Mouse (Mus musculus) frontal cortex, adult (tissue): ENCODE results near the gene Ckb.
A peak's percentile ranks its signal among the peaks of the same experiment; 100 is the strongest.
"Not testable (repeated sequence)": the region's sequence is repeated elsewhere in the genome, so short reads cannot be mapped to it uniquely, and the experiment has no call there.

Experiments used
- ATAC-seq: cut with Nextera tagmentation; 2 replicates; pipeline ENCODE4 v1.9.2; 2017; ENCODE audit warnings: mild to moderate bottlenecking, moderate library complexity, mixed read lengths; ENCODE audit not compliant: low TSS enrichment

Ckb gene

GRCm38 (mm10) chr12:111672176-111672575 lies at the start of gene Ckb:
TSS of gene Ckb (minus strand) at chr12:111672338.
- peak; percentile 66 for ATAC-seq

- ATAC-seq: no peak
These were observed 48.1 kb upstream of the Ckb start for GRCm38 (mm10) chr12:111720222-111720621.

GRCm38 (mm10) chr12:111718656-111719055 lies 46.5 kb upstream of the Ckb start:
- peak; percentile 73 for ATAC-seq

- ATAC-seq: no peak
These were observed 44.4 kb upstream of the Ckb start for GRCm38 (mm10) chr12:111716505-111716904.

- not testable (repeated sequence) for ATAC-seq
These were observed 41.7 kb upstream of the Ckb start for GRCm38 (mm10) chr12:111713880-111714279.

GRCm38 (mm10) chr12:111713004-111713651 lies 41.0 kb upstream of the Ckb start, which contains the start of the genes Bag5 and Apopt1:
TSS of gene Bag5 (minus strand) at chr12:111713257.
TSS of gene Apopt1 (plus strand) at chr12:111713261.
- ATAC-seq: peak; percentile 87

GRCm38 (mm10) chr12:111712476-111712875 lies 40.3 kb upstream of the Ckb start:
- no peak for ATAC-seq

GRCm38 (mm10) chr12:111710091-111710490 lies 38.0 kb upstream of the Ckb start:
- no peak for ATAC-seq

- ATAC-seq: no peak
These were observed 36.0 kb upstream of the Ckb start for GRCm38 (mm10) chr12:111708181-111708580.

- ATAC-seq: 0 out of 2 replicates have a peak, but pooled peaks have one; percentile 1
These were observed 33.2 kb upstream of the Ckb start for GRCm38 (mm10) chr12:111705186-111705973.

- no peak for ATAC-seq
These were observed 32.5 kb upstream of the Ckb start for GRCm38 (mm10) chr12:111704609-111705008.

GRCm38 (mm10) chr12:111703301-111703700 lies 31.2 kb upstream of the Ckb start:
- ATAC-seq: no peak

GRCm38 (mm10) chr12:111700920-111701458 lies 28.9 kb upstream of the Ckb start:
- peak; percentile 72 for ATAC-seq

GRCm38 (mm10) chr12:111699542-111699941 lies 27.4 kb upstream of the Ckb start:
- ATAC-seq: peak; percentile 39

- no peak for ATAC-seq
These were observed 26.3 kb upstream of the Ckb start for GRCm38 (mm10) chr12:111698346-111698913.

GRCm38 (mm10) chr12:111697708-111698107 lies 25.6 kb upstream of the Ckb start:
- no peak for ATAC-seq

GRCm38 (mm10) chr12:111696239-111696638 lies 24.1 kb upstream of the Ckb start:
- peak; percentile 22; the same call in 1 of the 2 replicates for ATAC-seq

- peak; percentile 29; the same call in 1 of the 2 replicates for ATAC-seq
These were observed 23.0 kb upstream of the Ckb start for GRCm38 (mm10) chr12:111694880-111695804.

- ATAC-seq: no peak; the same call in 1 of the 2 replicates
These were observed 22.2 kb upstream of the Ckb start for GRCm38 (mm10) chr12:111694271-111694781.

- peak; percentile 32 for ATAC-seq
These were observed 21.5 kb upstream of the Ckb start for GRCm38 (mm10) chr12:111693341-111694270.
